Mouse (Mus musculus): ENCODE data around the gene Pld2. TPM values are rescaled to one million over a fixed set of nuclear protein-coding genes. Genes with fewer than 3 reads are reported as not detected.

Gene Pld2
- polyA plus RNA-seq, 1 experiment, result 1.1 TPM

DNA sequence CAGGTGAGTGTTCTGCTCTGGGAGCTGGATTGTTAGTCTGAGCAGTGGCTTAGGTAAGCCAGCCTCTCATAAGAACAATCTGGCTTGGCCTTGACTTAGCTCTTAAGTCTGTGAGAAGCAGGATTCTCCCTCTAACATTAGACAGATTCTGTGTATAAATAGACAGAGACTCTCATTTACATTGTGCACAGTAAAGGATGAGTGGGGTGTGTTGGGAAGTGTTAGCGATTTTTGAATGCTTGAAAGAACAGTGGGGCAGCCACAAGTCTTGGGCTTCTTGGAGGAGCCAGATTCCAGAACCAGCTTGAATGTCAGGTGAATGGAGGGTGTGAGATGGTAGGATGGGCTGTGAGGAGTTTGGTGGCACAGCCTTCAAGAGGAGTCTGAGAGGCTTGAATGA lies 31.8 kb downstream of the Pld2 start:
- no peaks in the 10 kb centered on the region for H3K27me3 ChIP-seq (replicated peaks)
- peaks cover 84% of the 10 kb centered on the region for H3K36me3 ChIP-seq (replicated peaks; ENCODE audit: low read length)
- H3K4me1 ChIP-seq, result peaks cover 96% of the 10 kb centered on the region
- peak overlapping the region; percentile 83 for H3K4me3 ChIP-seq (replicated peaks)
- H3K9me3 ChIP-seq, result no peaks in the 10 kb centered on the region
- TF ChIP-seq FLI1 (IDR thresholded peaks at IDR 0.05; ENCODE audit: low read length) (no peak), GATA1 (IDR thresholded peaks at IDR 0.05; ENCODE audit: borderline replicate concordance, low read length) (no peak)

DNA sequence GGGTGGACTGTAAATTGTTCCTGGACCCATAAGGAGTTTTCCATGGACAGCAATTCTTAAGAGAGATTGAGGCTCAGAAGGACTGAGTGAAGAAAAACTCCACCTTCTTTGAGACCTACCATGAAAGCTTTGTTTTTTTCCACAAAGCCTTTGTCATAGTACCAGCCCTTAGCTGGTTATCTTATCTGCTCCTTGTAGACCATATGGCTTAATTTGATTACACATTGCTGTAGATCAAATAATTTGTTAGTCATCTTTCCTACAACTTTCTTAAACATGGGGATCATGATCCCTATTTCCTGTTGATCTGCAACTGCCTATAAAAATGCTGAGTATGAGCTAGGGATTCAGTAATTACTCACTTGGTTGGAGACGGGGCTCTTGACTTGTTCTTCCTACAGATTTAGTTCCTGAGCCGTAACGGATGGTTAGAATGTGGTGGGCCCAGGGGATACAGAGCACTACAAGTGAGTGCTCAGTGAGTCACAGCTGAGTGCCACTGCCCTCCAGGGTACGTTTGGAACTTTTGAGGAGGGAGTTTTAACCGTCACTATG lies 32.6 kb downstream of the Pld2 start:
- Histone ChIP-seq H3K4me3 (replicated peaks) (peak overlapping the region; percentile 29), H3K9me3 (no peaks in the 10 kb centered on the region), H3K4me1 (peaks cover 96% of the 10 kb centered on the region), H3K36me3 (replicated peaks; ENCODE audit: low read length) (peaks cover 84% of the 10 kb centered on the region), H3K27me3 (replicated peaks) (no peaks in the 10 kb centered on the region)
- no peak; the same call in 2 of the 3 replicates for TF ChIP-seq GATA1 (IDR thresholded peaks at IDR 0.05; ENCODE audit: borderline replicate concordance, low read length)
- no peak for TF ChIP-seq FLI1 (IDR thresholded peaks at IDR 0.05; ENCODE audit: low read length)

DNA sequence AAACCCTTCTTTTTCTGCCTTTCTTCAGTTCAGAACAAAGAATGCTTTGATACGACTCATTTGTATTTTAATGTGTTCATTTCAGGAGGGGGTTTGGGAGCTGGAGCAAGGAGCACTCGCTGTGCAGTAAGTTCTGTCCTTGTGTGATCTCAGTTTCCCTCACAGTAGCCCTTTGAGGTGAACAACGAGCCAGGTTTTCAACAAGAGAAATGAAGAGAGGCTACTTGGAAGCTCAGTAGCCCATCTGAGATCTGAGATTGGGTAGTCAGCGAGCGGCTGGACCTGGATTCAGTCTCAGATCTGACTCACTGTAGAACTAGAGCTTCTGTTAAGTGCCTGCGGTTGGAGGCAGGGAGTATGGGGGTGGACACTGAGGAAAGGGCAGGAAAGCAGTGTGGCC lies 34.0 kb downstream of the Pld2 start:
- Histone ChIP-seq H3K27me3 (replicated peaks) (no peaks in the 10 kb centered on the region), H3K4me1 (peaks cover 96% of the 10 kb centered on the region)

DNA sequence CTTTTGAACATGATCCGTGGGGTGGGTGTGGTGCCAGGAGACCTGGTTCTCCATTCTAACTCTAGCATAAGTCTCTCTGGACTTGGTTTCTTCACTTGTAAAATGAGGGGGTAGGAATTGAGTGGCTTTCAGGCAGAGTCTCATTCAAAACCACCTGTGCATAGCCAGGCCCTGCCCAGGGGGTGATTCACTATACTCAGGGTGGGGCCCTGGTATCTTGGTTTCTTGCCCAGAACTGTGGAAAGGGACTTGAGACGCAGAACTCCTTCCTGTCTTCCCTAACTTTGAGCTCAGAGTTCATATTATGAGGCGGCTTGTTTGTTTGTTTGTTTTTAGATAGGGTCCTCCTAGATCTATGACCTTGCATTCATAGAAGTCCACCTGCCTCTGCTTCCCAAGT lies 37.3 kb downstream of the Pld2 start:
- Histone ChIP-seq H3K36me3 (replicated peaks; ENCODE audit: low read length) (peaks cover 81% of the 10 kb centered on the region), H3K9me3 (no peaks in the 10 kb centered on the region), H3K27me3 (replicated peaks) (no peaks in the 10 kb centered on the region), H3K4me1 (peaks cover 96% of the 10 kb centered on the region), H3K4me3 (replicated peaks) (no peak overlapping the region)
- TF ChIP-seq FLI1 (IDR thresholded peaks at IDR 0.05; ENCODE audit: low read length) (no peak), GATA1 (IDR thresholded peaks at IDR 0.05; ENCODE audit: borderline replicate concordance, low read length) (no peak)

More for the DNA sequence above, 34.0 kb downstream of the Pld2 start:
- no peaks in the 10 kb centered on the region for H3K9me3 ChIP-seq
- H3K36me3 ChIP-seq (replicated peaks; ENCODE audit: low read length), result peaks cover 84% of the 10 kb centered on the region
- no peak for TF ChIP-seq GATA1 (IDR thresholded peaks at IDR 0.05; ENCODE audit: borderline replicate concordance, low read length)
- TF ChIP-seq FLI1 (IDR thresholded peaks at IDR 0.05; ENCODE audit: low read length), result no peak
- H3K4me3 ChIP-seq (replicated peaks), result no peak overlapping the region

DNA sequence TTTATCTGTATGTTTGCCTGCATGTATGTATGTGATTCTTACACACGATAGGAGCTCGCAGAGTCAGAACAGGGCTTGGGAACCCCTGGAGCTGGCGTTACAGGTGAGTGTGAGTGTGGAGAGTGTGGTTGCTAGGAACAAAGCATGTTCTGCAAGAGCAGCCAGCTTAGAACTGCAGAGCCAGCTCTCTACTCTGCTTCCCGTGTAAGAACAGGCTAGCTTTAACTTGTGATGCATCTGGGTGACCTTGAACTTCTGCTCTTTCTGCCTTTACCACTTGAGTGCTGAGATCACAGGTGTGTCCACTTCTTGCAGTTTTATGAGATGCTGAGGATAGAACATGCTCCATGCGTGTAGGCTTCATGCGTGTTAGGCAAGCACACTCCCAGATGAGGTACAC lies 39.1 kb downstream of the Pld2 start:
- Histone ChIP-seq H3K36me3 (replicated peaks; ENCODE audit: low read length) (peaks cover 67% of the 10 kb centered on the region), H3K4me1 (peaks cover 96% of the 10 kb centered on the region), H3K4me3 (replicated peaks) (peak overlapping the region; percentile 88), H3K9me3 (no peaks in the 10 kb centered on the region), H3K27me3 (replicated peaks) (no peaks in the 10 kb centered on the region)
- TF ChIP-seq FLI1 (IDR thresholded peaks at IDR 0.05; ENCODE audit: low read length), result no peak
- TF ChIP-seq GATA1 (IDR thresholded peaks at IDR 0.05; ENCODE audit: borderline replicate concordance, low read length), result no peak

DNA sequence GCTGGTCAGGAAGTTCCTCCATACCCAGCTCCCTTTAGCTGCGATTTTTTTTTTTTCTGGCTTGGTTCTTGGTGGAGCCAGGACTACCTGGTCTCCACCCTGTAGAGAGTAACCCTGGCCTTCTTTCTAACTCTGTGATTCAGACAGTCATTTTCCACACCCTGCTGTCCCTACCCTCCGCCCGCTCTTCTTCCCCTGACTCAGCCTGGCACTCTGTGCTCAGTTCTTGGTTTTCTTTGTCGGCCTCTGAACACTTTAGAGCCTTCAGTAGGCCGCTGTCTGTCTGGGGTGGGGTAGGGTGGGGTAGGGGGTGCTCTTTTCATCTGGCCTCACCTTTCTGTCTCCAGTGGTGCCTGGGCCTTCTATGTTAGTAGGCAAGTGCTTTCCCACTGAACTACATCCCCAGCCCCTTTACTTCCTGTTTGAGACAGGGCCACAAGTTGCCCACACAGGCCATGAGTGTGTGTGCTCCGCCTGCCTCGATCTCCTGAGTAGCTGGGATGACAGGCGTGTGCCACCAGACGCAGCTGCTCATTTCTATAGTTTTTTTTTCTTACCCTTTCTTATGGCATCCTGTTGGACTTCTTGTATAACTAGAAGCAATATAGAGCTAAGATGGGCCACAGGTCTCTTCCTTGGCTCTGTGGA lies 40.0 kb downstream of the Pld2 start:
- TF ChIP-seq GATA1 (IDR thresholded peaks at IDR 0.05; ENCODE audit: borderline replicate concordance, low read length), result no peak
- no peak for TF ChIP-seq FLI1 (IDR thresholded peaks at IDR 0.05; ENCODE audit: low read length)
- peaks cover 68% of the 10 kb centered on the region for H3K36me3 ChIP-seq (replicated peaks; ENCODE audit: low read length)
- peaks cover 96% of the 10 kb centered on the region for H3K4me1 ChIP-seq
- H3K27me3 ChIP-seq (replicated peaks), result no peaks in the 10 kb centered on the region
- H3K9me3 ChIP-seq, result no peaks in the 10 kb centered on the region
- H3K4me3 ChIP-seq (replicated peaks), result peak overlapping the region; percentile 88

DNA sequence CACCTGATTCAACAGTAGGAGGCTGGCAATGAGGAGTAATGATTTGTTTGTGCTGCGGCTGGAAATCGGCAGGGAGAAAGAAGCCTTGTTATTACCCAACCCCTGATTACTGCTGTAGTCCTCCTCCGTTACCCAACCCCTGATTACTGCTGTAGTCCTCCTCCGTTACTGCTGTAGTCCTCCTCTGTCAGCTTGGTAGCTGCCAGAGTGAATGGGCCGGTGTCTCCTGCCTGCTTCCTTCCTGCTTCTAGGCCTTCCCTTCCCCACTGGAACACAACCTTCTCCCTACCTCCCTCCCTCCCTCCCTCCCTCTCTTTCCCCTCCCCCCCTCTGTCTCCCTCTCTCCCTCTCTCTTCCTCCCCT lies 40.5 kb downstream of the Pld2 start:
- Histone ChIP-seq H3K36me3 (replicated peaks; ENCODE audit: low read length) (peaks cover 67% of the 10 kb centered on the region), H3K4me1 (peaks cover 96% of the 10 kb centered on the region), H3K27me3 (replicated peaks) (no peaks in the 10 kb centered on the region), H3K9me3 (no peaks in the 10 kb centered on the region), H3K4me3 (replicated peaks) (peak overlapping the region; percentile 88)
- no peak for TF ChIP-seq FLI1 (IDR thresholded peaks at IDR 0.05; ENCODE audit: low read length)
- TF ChIP-seq GATA1 (IDR thresholded peaks at IDR 0.05; ENCODE audit: borderline replicate concordance, low read length), result no peak

DNA sequence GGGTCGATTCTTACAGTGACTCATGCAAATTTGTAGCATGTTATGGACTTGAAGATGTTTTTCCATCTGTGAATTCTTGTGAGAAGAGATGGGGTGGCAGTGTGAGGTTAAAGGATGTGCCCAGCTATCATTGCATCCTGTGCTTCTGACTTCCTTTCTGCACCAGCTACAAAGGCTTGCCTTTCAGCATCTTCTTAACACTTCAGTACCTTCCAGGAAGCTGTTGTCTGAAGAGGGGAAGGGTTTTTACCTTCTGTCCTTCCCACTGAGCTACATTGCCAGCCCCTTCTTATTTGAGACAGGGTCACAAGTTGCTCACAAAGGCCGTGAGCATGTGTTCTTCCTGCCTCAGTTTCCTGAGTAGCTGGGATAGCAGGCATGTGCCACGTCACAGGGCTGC lies 41.1 kb downstream of the Pld2 start:
- Histone ChIP-seq H3K4me3 (replicated peaks) (peak overlapping the region; percentile 83), H3K36me3 (replicated peaks; ENCODE audit: low read length) (peaks cover 71% of the 10 kb centered on the region), H3K27me3 (replicated peaks) (no peaks in the 10 kb centered on the region), H3K9me3 (no peaks in the 10 kb centered on the region), H3K4me1 (peaks cover 100% of the 10 kb centered on the region)
- TF ChIP-seq FLI1 (IDR thresholded peaks at IDR 0.05; ENCODE audit: low read length) (no peak), GATA1 (IDR thresholded peaks at IDR 0.05; ENCODE audit: borderline replicate concordance, low read length) (no peak)

DNA sequence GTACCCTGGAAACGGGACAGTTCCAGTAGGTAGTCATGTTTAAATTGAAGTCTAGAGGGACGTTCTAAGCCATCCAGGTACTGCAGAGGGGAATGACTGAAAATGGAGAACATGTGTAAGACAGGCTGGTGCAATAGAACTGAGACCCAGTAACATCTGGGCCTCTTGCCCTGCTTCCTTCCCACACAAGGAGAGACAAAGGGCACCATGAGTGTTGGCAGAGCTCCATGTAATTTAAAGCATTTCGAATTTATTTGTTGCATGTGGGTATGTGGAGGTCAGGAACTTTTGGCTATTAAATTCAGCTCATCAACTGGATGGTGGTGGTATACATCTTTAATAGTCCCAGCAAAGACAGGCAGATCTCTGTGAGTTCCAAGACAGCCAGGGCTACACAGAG lies 42.3 kb downstream of the Pld2 start:
- Histone ChIP-seq H3K27me3 (replicated peaks) (no peaks in the 10 kb centered on the region), H3K36me3 (replicated peaks; ENCODE audit: low read length) (peaks cover 67% of the 10 kb centered on the region), H3K4me1 (peaks cover 100% of the 10 kb centered on the region), H3K9me3 (no peaks in the 10 kb centered on the region), H3K4me3 (replicated peaks) (peak overlapping the region; percentile 20)
- no peak for TF ChIP-seq FLI1 (IDR thresholded peaks at IDR 0.05; ENCODE audit: low read length)
- no peak for TF ChIP-seq GATA1 (IDR thresholded peaks at IDR 0.05; ENCODE audit: borderline replicate concordance, low read length)

DNA sequence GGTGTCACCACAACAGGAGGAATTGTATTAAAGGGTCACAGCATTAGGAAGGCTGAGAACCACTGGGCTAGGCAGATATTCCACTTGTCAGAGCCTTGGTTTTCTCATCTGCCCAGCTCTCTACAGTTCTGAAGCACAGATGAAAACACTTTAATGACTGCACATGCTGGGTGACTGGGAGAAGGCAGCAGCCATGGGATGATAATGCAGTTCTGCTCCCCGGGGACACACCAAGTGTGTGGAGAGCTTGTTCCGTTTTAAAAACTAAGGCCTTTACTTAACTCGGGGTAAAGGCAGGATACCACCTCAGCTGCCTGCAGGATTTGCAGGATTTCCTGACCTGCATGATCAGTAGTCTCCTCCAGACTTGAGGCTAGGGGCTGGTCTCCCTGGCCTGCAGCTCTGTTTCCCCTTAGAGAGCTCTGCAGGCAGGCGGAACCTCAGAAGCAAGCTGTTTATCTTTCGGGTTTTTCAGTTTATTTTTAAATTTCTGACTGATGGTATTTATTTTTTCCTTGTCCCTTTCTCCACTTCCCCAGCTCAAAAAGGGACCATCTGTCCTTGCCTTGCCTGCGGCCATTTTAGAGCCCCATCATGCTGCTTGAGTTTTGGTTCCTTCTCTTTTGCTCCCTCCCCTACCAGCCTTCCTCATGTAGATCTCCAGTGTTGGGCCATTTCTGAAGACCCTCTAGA lies 43.3 kb downstream of the Pld2 start:
- Histone ChIP-seq H3K4me1 (peaks cover 100% of the 10 kb centered on the region), H3K36me3 (replicated peaks; ENCODE audit: low read length) (peaks cover 67% of the 10 kb centered on the region), H3K4me3 (replicated peaks) (peak overlapping the region; percentile 79), H3K9me3 (no peaks in the 10 kb centered on the region), H3K27me3 (replicated peaks) (no peaks in the 10 kb centered on the region)
- TF ChIP-seq FLI1 (IDR thresholded peaks at IDR 0.05; ENCODE audit: low read length) (no peak), GATA1 (IDR thresholded peaks at IDR 0.05; ENCODE audit: borderline replicate concordance, low read length) (no peak; the same call in 2 of the 3 replicates)
